Mouse (Mus musculus) ES-E14 (cell line): Measurements from ENCODE around the gene Gm27027.
A peak's percentile ranks its signal among the peaks of the same experiment; 100 is the strongest.

Experiments
- CHD2 ChIP-seq: IDR thresholded peaks from 2 replicates; pipeline ENCODE4 v1.6.1; 2014; ENCODE audit warnings: mild to moderate bottlenecking, low read depth, low read length, inconsistent platforms
- HCFC1 ChIP-seq: IDR thresholded peaks from 2 replicates; pipeline ENCODE4 v1.6.1; 2012; ENCODE audit warnings: low read length, inconsistent platforms, borderline replicate concordance; ENCODE audit not compliant: insufficient read depth
- MAFK ChIP-seq: IDR thresholded peaks from 2 replicates; pipeline ENCODE4 v1.6.1; 2014; ENCODE audit warnings: mild to moderate bottlenecking, low read depth, low read length, inconsistent platforms; ENCODE audit not compliant: insufficient read depth
- ZC3H11A ChIP-seq: IDR thresholded peaks from 2 replicates; pipeline ENCODE4 v1.6.1; 2012; ENCODE audit warnings: low read depth, mild to moderate bottlenecking, inconsistent platforms, low read length, borderline replicate concordance
- ZNF384 ChIP-seq: IDR thresholded peaks from 2 replicates; pipeline ENCODE4 v1.6.1; 2012; ENCODE audit warnings: low read depth, low read length, inconsistent platforms

DNA sequence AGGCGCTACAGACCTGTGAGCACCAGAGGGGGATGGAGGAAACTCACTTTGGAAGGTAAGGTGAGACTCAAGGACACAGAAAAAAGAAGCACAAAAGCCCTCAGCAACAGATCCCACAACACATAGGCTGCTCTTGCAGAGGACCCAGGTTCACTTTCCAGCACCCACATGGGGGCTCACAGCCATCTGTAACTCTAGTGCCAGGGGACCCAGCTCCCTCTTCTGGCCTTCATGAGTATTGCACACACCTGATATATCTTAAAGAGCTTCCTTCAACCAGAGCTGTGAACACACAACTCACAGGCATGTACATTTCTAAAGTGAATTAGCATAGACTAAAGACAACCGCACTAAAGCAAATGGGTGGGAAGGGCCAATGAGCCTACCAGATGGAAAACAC, 52.1 kb downstream of the Gm27027 start:
- no peak for TF ChIP-seq MAFK
- TF ChIP-seq HCFC1: no peak
- TF ChIP-seq CHD2: no peak
- no peak for TF ChIP-seq ZNF384
- 0 out of 2 replicates have a peak, but pooled peaks have one; percentile 23 for TF ChIP-seq ZC3H11A
